Mouse (Mus musculus) C2C12 (cell line): ENCODE measurements at regions not wholly inside any gene's neighbourhood (a gene's known extent, or its start where the extent isn't known, plus 50 kb on each side); places are given as distances from the start of the nearest gene placed in this dataset.

Experiments used
- CEBPB ChIP-seq: IDR thresholded peaks from one replicate; pipeline ENCODE4 v1.6.1; 2011; ENCODE audit warnings: low read depth, mild to moderate bottlenecking, control low read depth, moderate library complexity
- CTCF ChIP-seq: IDR thresholded peaks from one replicate; pipeline ENCODE4 v1.5.1; 2011; ENCODE audit not compliant: control insufficient read depth, insufficient read depth, insufficient read length
- USF1 ChIP-seq: IDR thresholded peaks from one replicate; pipeline ENCODE4 v1.6.1; 2011; ENCODE audit warnings: low read depth, mild to moderate bottlenecking, control low read depth, moderate library complexity

DNA sequence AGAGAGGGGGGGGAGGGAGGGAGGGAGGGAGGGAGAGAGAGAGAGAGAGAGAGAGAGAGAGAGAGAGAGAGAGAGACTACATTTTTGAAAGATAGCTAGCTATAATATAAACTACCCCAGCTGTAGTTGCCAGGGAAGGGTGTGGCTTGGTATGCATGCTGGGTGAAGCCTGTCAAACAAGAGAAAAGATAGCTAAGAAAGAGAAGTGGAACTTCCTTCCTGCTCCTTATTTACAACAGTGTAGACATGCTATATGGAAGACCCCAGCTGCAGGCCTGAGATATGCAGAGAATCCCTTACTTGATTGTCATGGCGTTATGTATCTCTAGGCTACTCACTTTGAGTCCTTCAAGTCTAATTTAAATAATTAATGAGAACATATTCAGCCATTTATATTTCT is 542.9 kb upstream of the Gpc5 start:
- TF ChIP-seq CEBPB (no peak), USF1 (no peak), CTCF (no peak)
